Mouse (Mus musculus) cortical plate, adult 2 months (tissue): ENCODE measurements around the gene Ankrd1.

Experiments
- CTCF ChIP-seq: fragments of 200-500 bp; IDR thresholded peaks from 2 replicates; pipeline ENCODE4 v1.5.1; 2011; ENCODE audit warnings: mild to moderate bottlenecking, control low read depth, low read length; ENCODE audit not compliant: insufficient read depth; ENCODE audit errors: extremely low read depth
- POLR2A ChIP-seq: fragments of 200-500 bp; IDR thresholded peaks from 2 replicates; pipeline ENCODE4 v1.6.1; 2011; ENCODE audit warnings: mild to moderate bottlenecking, low read length, control low read depth; ENCODE audit not compliant: insufficient read depth; ENCODE audit errors: extremely low read depth

GRCm38 (mm10) chr19:36133731-36134130 lies 13.8 kb upstream of the Ankrd1 start:
- TF ChIP-seq CTCF = no peak
- TF ChIP-seq POLR2A = no peak
